In genomic region chr4:82539406-82540047, GRCm38 (mm10) we compare ENCODE assay signal across 9 mouse cellular contexts.
DNase-seq lines count a peak whose midpoint lies in the region; ATAC-seq and TF ChIP-seq lines count a peak whose summit lies in the region.
"Had no signal": no experiment of that assay in that cellular context is flagged by ENCODE, and none has a peak within 500 bp of the region (broad histone marks: within the 10 kb centered on the region; RNA-seq: fewer than 3 reads in every experiment).

No protein-coding gene starts in this region.

- peak overlapping the region; percentile 30; the same call in 1 of the 2 replicates for H3K9ac ChIP-seq in lung, embryonic 16.5 days (ENCODE audit: low read length)
- H3K9ac ChIP-seq in kidney, embryonic 15.5 days: no peak overlapping the region
- H3K9ac ChIP-seq: liver, embryonic 15.5 days had no signal

- TF ChIP-seq POLR2A in cortical plate, adult 2 months (IDR thresholded peaks at IDR 0.05; ENCODE audit: extremely low read depth, insufficient read depth, low read length): no peak

- peak overlapping the region; percentile 55 for H3K27ac ChIP-seq in lung, embryonic 16.5 days (ENCODE audit: low read length)
- H3K27ac ChIP-seq in cortical plate, adult 2 months (ENCODE audit: insufficient read depth, low read length): peak overlapping the region; percentile 74
- no peak overlapping the region for H3K27ac ChIP-seq in kidney, embryonic 15.5 days
- H3K27ac ChIP-seq: kidney, postnatal 0 days; liver, embryonic 15.5 days had no signal

- no peaks in the 10 kb centered on the region for H3K9me3 ChIP-seq in lung, embryonic 16.5 days (ENCODE audit: control insufficient read depth, low read length)
- no peaks in the 10 kb centered on the region for H3K9me3 ChIP-seq in kidney, embryonic 15.5 days (replicated peaks)
- H3K9me3 ChIP-seq: liver, embryonic 15.5 days had no signal

- no peaks in the 10 kb centered on the region for H3K27me3 ChIP-seq in lung, embryonic 16.5 days (ENCODE audit: control insufficient read depth, insufficient read depth, low read depth, low read length)
- peaks cover 86% of the 10 kb centered on the region for H3K27me3 ChIP-seq in kidney, embryonic 15.5 days

- no peak for DNase-seq in lung, adult 18-20 months
- peak; percentile 14 for DNase-seq in heart, postnatal 4 days
- peak; percentile 72 for DNase-seq in skeletal muscle tissue, adult 2 months (ENCODE audit: low read depth, low spot score)

- H3K36me3 ChIP-seq in lung, embryonic 16.5 days (ENCODE audit: control insufficient read depth, insufficient read depth, low read length): no peaks in the 10 kb centered on the region
- H3K36me3 ChIP-seq in kidney, embryonic 15.5 days: no peaks in the 10 kb centered on the region
- H3K36me3 ChIP-seq: liver, embryonic 15.5 days had no signal

- TF ChIP-seq CTCF in cortical plate, adult 2 months (IDR thresholded peaks at IDR 0.05; ENCODE audit: extremely low read depth, insufficient read depth, low read length): no peak

- no peak overlapping the region for H3K4me3 ChIP-seq in lung, embryonic 16.5 days (ENCODE audit: low read length)
- H3K4me3 ChIP-seq in cortical plate, adult 2 months (ENCODE audit: insufficient read depth, low read length): no peak overlapping the region; the same call in 1 of the 2 replicates
- H3K4me3 ChIP-seq in kidney, embryonic 15.5 days (replicated peaks): no peak overlapping the region
- H3K4me3 ChIP-seq: liver, embryonic 15.5 days had no signal

- peak overlapping the region; percentile 38 for H3K4me2 ChIP-seq in lung, embryonic 16.5 days (ENCODE audit: low read depth, low read length)
- no peak overlapping the region for H3K4me2 ChIP-seq in kidney, embryonic 15.5 days
- H3K4me2 ChIP-seq: liver, embryonic 15.5 days had no signal

- peaks cover 31% of the 10 kb centered on the region for H3K4me1 ChIP-seq in lung, embryonic 16.5 days (replicated peaks; ENCODE audit: control insufficient read depth, insufficient read depth, low read length)
- peaks cover 3% of the 10 kb centered on the region; the same call in 1 of the 2 replicates for H3K4me1 ChIP-seq in cortical plate, adult 2 months (ENCODE audit: control insufficient read depth, insufficient read depth, low read length)
- peaks cover 29% of the 10 kb centered on the region for H3K4me1 ChIP-seq in kidney, embryonic 15.5 days
- H3K4me1 ChIP-seq: liver, embryonic 15.5 days had no signal

- no peak for ATAC-seq in lung, embryonic 16.5 days (ENCODE audit: low read depth)
- no peak for ATAC-seq in activated CD4-positive, CD25-positive, alpha-beta regulatory T cell, adult 4 months
- ATAC-seq in kidney, embryonic 15.5 days (replicated peaks; ENCODE audit: low FRiP score): no peak

- 37% methylated on average over 8 of the region's 8 CpGs for WGBS in lung, embryonic 16.5 days
- WGBS in kidney, embryonic 15.5 days: 28% methylated on average over 8 of the region's 8 CpGs

Comparison
In these comparisons a context has a peak if more than half of its experiments do, and no peak if none do; other contexts are left out.
1. DNase-seq: peak in heart, postnatal 4 days (single experiment) and skeletal muscle tissue, adult 2 months (single experiment); none in lung, adult 18-20 months (0 of 2).